Mouse (Mus musculus) embryonic facial prominence, embryonic 10.5 days (tissue): ENCODE measurements at regions not wholly inside any gene's neighbourhood (a gene's known extent, or its start where the extent isn't known, plus 50 kb on each side); places are given as distances from the start of the nearest gene placed in this dataset.
A peak's percentile ranks its signal among the peaks of the same experiment; 100 is the strongest.

Experiments
- DNase-seq: peaks from one replicate; pipeline ENCODE4 v3.0.0-alpha.2; 2017; ENCODE audit warnings: low spot score
- H3K27ac ChIP-seq: fragments of 300-500 bp; sonication (generic); replicated peaks from 2 replicates; pipeline ENCODE4 v1.5.1; 2016; ENCODE audit warnings: mild to moderate bottlenecking
- H3K27me3 ChIP-seq: fragments of 300-500 bp; sonication (generic); replicated peaks from 2 replicates; pipeline ENCODE4 v1.6.1; 2016; ENCODE audit warnings: low read depth, mild to moderate bottlenecking; ENCODE audit not compliant: poor library complexity, severe bottlenecking
- H3K36me3 ChIP-seq: fragments of 300-500 bp; sonication (generic); replicated peaks from 2 replicates; pipeline ENCODE4 v1.6.1; 2016; ENCODE audit warnings: mild to moderate bottlenecking, moderate library complexity
- H3K4me1 ChIP-seq: fragments of 300-500 bp; sonication (generic); 2 replicates; pipeline ENCODE4 v1.6.1; 2016
- H3K4me3 ChIP-seq: fragments of 300-500 bp; sonication (generic); 2 replicates; pipeline ENCODE4 v1.5.1; 2016; ENCODE audit warnings: mild to moderate bottlenecking, moderate library complexity
- H3K9me3 ChIP-seq: fragments of 300-500 bp; sonication (generic); 2 replicates; pipeline ENCODE4 v1.6.1; 2016; ENCODE audit warnings: mild to moderate bottlenecking
- WGBS: fragments of 180-500 bp; shearing (Covaris S2); methylation state at CpG from one replicate; pipeline ENCODE4 v1.1.7; 2016; 5-methylcytosine and 5-hydroxymethylcytosine counted together

GRCm38 (mm10) chr6:35804041-35804440 lies 264.4 kb upstream of the Mtpn start:
- H3K4me1 ChIP-seq = peaks cover 9% of the 10 kb centered on the region
- no peaks in the 10 kb centered on the region for H3K9me3 ChIP-seq
- DNase-seq = peak; percentile 19
- H3K36me3 ChIP-seq = no peaks in the 10 kb centered on the region
- H3K27me3 ChIP-seq = no peaks in the 10 kb centered on the region
- H3K27ac ChIP-seq = no peak overlapping the region
- no peak overlapping the region for H3K4me3 ChIP-seq
- WGBS = 57% methylated on average over 3 of the region's 3 CpGs

GRCm38 (mm10) chr6:35779706-35780105 lies 240.0 kb upstream of the Mtpn start:
- Histone ChIP-seq H3K4me1 (no peaks in the 10 kb centered on the region), H3K4me3 (no peak overlapping the region), H3K27ac (no peak overlapping the region), H3K36me3 (no peaks in the 10 kb centered on the region), H3K9me3 (no peaks in the 10 kb centered on the region), H3K27me3 (no peaks in the 10 kb centered on the region)
- no peak for DNase-seq
- 88% methylated on average over 1 of the region's 1 CpGs for WGBS

- DNase-seq = no peak
- no peaks in the 10 kb centered on the region for H3K4me1 ChIP-seq
- WGBS = 90% methylated on average over 3 of the region's 3 CpGs
Measured at GRCm38 (mm10) chr6:35770907-35771306, 231.2 kb upstream of the Mtpn start.

GRCm38 (mm10) chr6:35759606-35760246 lies 220.0 kb upstream of the Mtpn start:
- H3K4me3 ChIP-seq = no peak overlapping the region
- H3K4me1 ChIP-seq = no peaks in the 10 kb centered on the region; the same call in 1 of the 2 replicates
- no peak for DNase-seq
- no peak overlapping the region for H3K27ac ChIP-seq
- WGBS = 89% methylated on average over 3 of the region's 3 CpGs
- no peaks in the 10 kb centered on the region for H3K27me3 ChIP-seq
- H3K36me3 ChIP-seq = no peaks in the 10 kb centered on the region
- H3K9me3 ChIP-seq = no peaks in the 10 kb centered on the region

More at GRCm38 (mm10) chr6:35770907-35771306, 231.2 kb upstream of the Mtpn start:
- H3K4me3 ChIP-seq = no peak overlapping the region
- no peaks in the 10 kb centered on the region for H3K36me3 ChIP-seq
- H3K9me3 ChIP-seq = no peaks in the 10 kb centered on the region
- H3K27me3 ChIP-seq = no peaks in the 10 kb centered on the region
- no peak overlapping the region for H3K27ac ChIP-seq

- Histone ChIP-seq H3K9me3 (no peaks in the 10 kb centered on the region), H3K4me3 (no peak overlapping the region), H3K27me3 (no peaks in the 10 kb centered on the region), H3K4me1 (no peaks in the 10 kb centered on the region), H3K27ac (no peak overlapping the region), H3K36me3 (no peaks in the 10 kb centered on the region)
- WGBS = 38% methylated on average over 1 of the region's 1 CpGs
- no peak for DNase-seq
Measured at GRCm38 (mm10) chr6:35746034-35746433, 206.3 kb upstream of the Mtpn start.

GRCm38 (mm10) chr6:35705587-35705986 lies 165.9 kb upstream of the Mtpn start:
- WGBS = 80% methylated on average over 3 of the region's 3 CpGs
- Histone ChIP-seq H3K27me3 (no peaks in the 10 kb centered on the region), H3K36me3 (no peaks in the 10 kb centered on the region), H3K9me3 (no peaks in the 10 kb centered on the region), H3K4me1 (no peaks in the 10 kb centered on the region), H3K27ac (no peak overlapping the region), H3K4me3 (no peak overlapping the region)
- no peak for DNase-seq

GRCm38 (mm10) chr6:35667062-35667461 lies 127.4 kb upstream of the Mtpn start:
- Histone ChIP-seq H3K4me1 (no peaks in the 10 kb centered on the region), H3K27me3 (no peaks in the 10 kb centered on the region), H3K27ac (no peak overlapping the region), H3K4me3 (no peak overlapping the region), H3K9me3 (no peaks in the 10 kb centered on the region), H3K36me3 (no peaks in the 10 kb centered on the region)
- WGBS = 86% methylated on average over 2 of the region's 2 CpGs
- DNase-seq = no peak

GRCm38 (mm10) chr6:35651401-35651800 lies 111.7 kb upstream of the Mtpn start:
- H3K27me3 ChIP-seq = no peaks in the 10 kb centered on the region
- no peaks in the 10 kb centered on the region for H3K9me3 ChIP-seq
- H3K27ac ChIP-seq = no peak overlapping the region
- no peak overlapping the region for H3K4me3 ChIP-seq
- WGBS = 84% methylated on average over 4 of the region's 4 CpGs
- no peaks in the 10 kb centered on the region for H3K4me1 ChIP-seq
- H3K36me3 ChIP-seq = no peaks in the 10 kb centered on the region
- DNase-seq = no peak

GRCm38 (mm10) chr6:35645210-35645609 lies 105.5 kb upstream of the Mtpn start:
- Histone ChIP-seq H3K4me1 (no peaks in the 10 kb centered on the region), H3K9me3 (no peaks in the 10 kb centered on the region), H3K4me3 (no peak overlapping the region), H3K27ac (no peak overlapping the region), H3K27me3 (no peaks in the 10 kb centered on the region), H3K36me3 (no peaks in the 10 kb centered on the region)
- WGBS = 92% methylated on average over 7 of the region's 7 CpGs
- DNase-seq = no peak

- no peak for DNase-seq
Measured at GRCm38 (mm10) chr6:35640672-35641071, 101.0 kb upstream of the Mtpn start.

GRCm38 (mm10) chr6:35608336-35608735 lies 68.6 kb upstream of the Mtpn start:
- Histone ChIP-seq H3K36me3 (no peaks in the 10 kb centered on the region), H3K4me1 (no peaks in the 10 kb centered on the region), H3K27me3 (no peaks in the 10 kb centered on the region), H3K9me3 (peaks cover 5% of the 10 kb centered on the region; the same call in 1 of the 2 replicates), H3K4me3 (no peak overlapping the region), H3K27ac (no peak overlapping the region)
- no peak for DNase-seq
- 77% methylated on average over 2 of the region's 2 CpGs for WGBS

More at GRCm38 (mm10) chr6:35640672-35641071, 101.0 kb upstream of the Mtpn start:
- H3K27me3 ChIP-seq = no peaks in the 10 kb centered on the region
- no peaks in the 10 kb centered on the region for H3K4me1 ChIP-seq
- no peak overlapping the region for H3K27ac ChIP-seq
- H3K4me3 ChIP-seq = no peak overlapping the region
- no peaks in the 10 kb centered on the region for H3K36me3 ChIP-seq
- no peaks in the 10 kb centered on the region for H3K9me3 ChIP-seq

GRCm38 (mm10) chr6:35605100-35605499 lies 65.4 kb upstream of the Mtpn start:
- Histone ChIP-seq H3K9me3 (peaks cover 5% of the 10 kb centered on the region; the same call in 1 of the 2 replicates), H3K4me1 (no peaks in the 10 kb centered on the region), H3K27ac (no peak overlapping the region), H3K4me3 (no peak overlapping the region), H3K36me3 (no peaks in the 10 kb centered on the region), H3K27me3 (no peaks in the 10 kb centered on the region)
- DNase-seq = no peak
- WGBS = 82% methylated on average over 3 of the region's 3 CpGs

- 83% methylated on average over 1 of the region's 1 CpGs for WGBS
- no peaks in the 10 kb centered on the region for H3K9me3 ChIP-seq
- no peak overlapping the region for H3K4me3 ChIP-seq
- no peak for DNase-seq
- H3K27me3 ChIP-seq = no peaks in the 10 kb centered on the region
- no peaks in the 10 kb centered on the region for H3K36me3 ChIP-seq
- H3K4me1 ChIP-seq = no peaks in the 10 kb centered on the region
- no peak overlapping the region for H3K27ac ChIP-seq
Measured at GRCm38 (mm10) chr6:35601373-35601772, 61.7 kb upstream of the Mtpn start.
